Mouse (Mus musculus) forebrain, embryonic 10.5 days (tissue): ENCODE measurements at regions not wholly inside any gene's neighbourhood (a gene's known extent, or its start where the extent isn't known, plus 50 kb on each side); places are given as distances from the start of the nearest gene placed in this dataset.

Source experiments
- DNase-seq: peaks from one replicate; pipeline ENCODE4 v3.0.0-alpha.2; 2017; ENCODE audit warnings: low spot score; ENCODE audit errors: extremely low spot score
- H3K27ac ChIP-seq: fragments of 300-500 bp; sonication (generic); 2 replicates; pipeline ENCODE4 v1.5.1; 2016; ENCODE audit warnings: mild to moderate bottlenecking
- H3K27me3 ChIP-seq: fragments of 300-500 bp; sonication (generic); 2 replicates; pipeline ENCODE4 v1.6.1; 2016; ENCODE audit warnings: mild to moderate bottlenecking; ENCODE audit not compliant: poor library complexity, severe bottlenecking
- H3K36me3 ChIP-seq: fragments of 300-500 bp; sonication (generic); replicated peaks from 2 replicates; pipeline ENCODE4 v1.6.1; 2016; ENCODE audit warnings: mild to moderate bottlenecking, moderate library complexity
- H3K4me1 ChIP-seq: fragments of 300-500 bp; sonication (generic); 2 replicates; pipeline ENCODE4 v1.6.1; 2016
- H3K4me3 ChIP-seq: fragments of 300-500 bp; sonication (generic); 2 replicates; pipeline ENCODE4 v1.5.1; 2016; ENCODE audit warnings: mild to moderate bottlenecking, moderate library complexity
- H3K9me3 ChIP-seq: fragments of 300-500 bp; sonication (generic); 2 replicates; pipeline ENCODE4 v1.6.1; 2016; ENCODE audit warnings: mild to moderate bottlenecking, moderate library complexity
- WGBS: fragments of 180-500 bp; shearing (Covaris S2); methylation state at CpG from one replicate; pipeline ENCODE4 v1.1.7; 2016; 5-methylcytosine and 5-hydroxymethylcytosine counted together

- no peak for DNase-seq
- peak overlapping the region; percentile 53 for H3K4me3 ChIP-seq
- H3K27me3 ChIP-seq, result peaks cover 66% of the 10 kb centered on the region
- H3K9me3 ChIP-seq, result no peaks in the 10 kb centered on the region
- no peak overlapping the region for H3K27ac ChIP-seq
- H3K4me1 ChIP-seq, result peaks cover 9% of the 10 kb centered on the region
- H3K36me3 ChIP-seq, result no peaks in the 10 kb centered on the region
- WGBS, result 12% methylated on average over 10 of the region's 10 CpGs
Measured at GRCm38 (mm10) chr4:89523423-89524259, 155.6 kb upstream of the Dmrta1 start.

- no peak overlapping the region for H3K4me3 ChIP-seq
- no peaks in the 10 kb centered on the region for H3K9me3 ChIP-seq
- DNase-seq, result no peak
- WGBS, result 89% methylated on average over 3 of the region's 3 CpGs
- no peak overlapping the region for H3K27ac ChIP-seq
- H3K4me1 ChIP-seq, result no peaks in the 10 kb centered on the region; the same call in 1 of the 2 replicates
- peaks cover 23% of the 10 kb centered on the region for H3K27me3 ChIP-seq
- H3K36me3 ChIP-seq, result no peaks in the 10 kb centered on the region
Measured at GRCm38 (mm10) chr4:89518027-89518426, 161.2 kb upstream of the Dmrta1 start.

- 63% methylated on average over 7 of the region's 7 CpGs for WGBS
Measured at GRCm38 (mm10) chr4:89515823-89516411, 163.3 kb upstream of the Dmrta1 start.

GRCm38 (mm10) chr4:89514981-89515380 lies 164.3 kb upstream of the Dmrta1 start:
- Histone ChIP-seq H3K27ac (no peak overlapping the region), H3K27me3 (0 out of 2 replicates have a peak, but pooled peaks cover 3% of the 10 kb centered on the region), H3K4me3 (no peak overlapping the region), H3K9me3 (no peaks in the 10 kb centered on the region), H3K36me3 (no peaks in the 10 kb centered on the region), H3K4me1 (no peaks in the 10 kb centered on the region; the same call in 1 of the 2 replicates)
- DNase-seq, result no peak
- 89% methylated on average over 7 of the region's 7 CpGs for WGBS

More at GRCm38 (mm10) chr4:89515823-89516411, 163.3 kb upstream of the Dmrta1 start:
- no peak overlapping the region for H3K27ac ChIP-seq
- H3K36me3 ChIP-seq, result no peaks in the 10 kb centered on the region
- no peak overlapping the region for H3K4me3 ChIP-seq
- no peaks in the 10 kb centered on the region; the same call in 1 of the 2 replicates for H3K4me1 ChIP-seq
- 0 out of 2 replicates have a peak, but pooled peaks cover 5% of the 10 kb centered on the region for H3K27me3 ChIP-seq
- DNase-seq, result no peak
- no peaks in the 10 kb centered on the region for H3K9me3 ChIP-seq

GRCm38 (mm10) chr4:89510593-89510992 lies 168.6 kb upstream of the Dmrta1 start:
- H3K36me3 ChIP-seq, result no peaks in the 10 kb centered on the region
- 90% methylated on average over 5 of the region's 5 CpGs for WGBS
- no peaks in the 10 kb centered on the region for H3K27me3 ChIP-seq

GRCm38 (mm10) chr4:89509655-89510391 lies 169.4 kb upstream of the Dmrta1 start:
- Histone ChIP-seq H3K4me3 (no peak overlapping the region), H3K9me3 (no peaks in the 10 kb centered on the region), H3K4me1 (peaks cover 14% of the 10 kb centered on the region), H3K27ac (no peak overlapping the region), H3K27me3 (no peaks in the 10 kb centered on the region), H3K36me3 (no peaks in the 10 kb centered on the region)
- no peak for DNase-seq
- WGBS, result 89% methylated on average over 13 of the region's 13 CpGs

More at GRCm38 (mm10) chr4:89510593-89510992, 168.6 kb upstream of the Dmrta1 start:
- no peak for DNase-seq
- Histone ChIP-seq H3K9me3 (no peaks in the 10 kb centered on the region), H3K27ac (no peak overlapping the region), H3K4me1 (peaks cover 9% of the 10 kb centered on the region), H3K4me3 (no peak overlapping the region)

GRCm38 (mm10) chr4:89508103-89508763 lies 171.0 kb upstream of the Dmrta1 start:
- no peak for DNase-seq
- 48% methylated on average over 6 of the region's 6 CpGs for WGBS
- Histone ChIP-seq H3K27me3 (no peaks in the 10 kb centered on the region), H3K4me1 (peaks cover 14% of the 10 kb centered on the region), H3K27ac (no peak overlapping the region), H3K9me3 (no peaks in the 10 kb centered on the region), H3K4me3 (no peak overlapping the region), H3K36me3 (no peaks in the 10 kb centered on the region)

GRCm38 (mm10) chr4:89505368-89505819 lies 173.8 kb upstream of the Dmrta1 start:
- no peaks in the 10 kb centered on the region for H3K36me3 ChIP-seq
- H3K27ac ChIP-seq, result no peak overlapping the region
- no peaks in the 10 kb centered on the region for H3K9me3 ChIP-seq
- no peak overlapping the region for H3K4me3 ChIP-seq
- peaks cover 14% of the 10 kb centered on the region for H3K4me1 ChIP-seq
- no peak for DNase-seq
- H3K27me3 ChIP-seq, result no peaks in the 10 kb centered on the region
- WGBS, result 47% methylated on average over 6 of the region's 6 CpGs

GRCm38 (mm10) chr4:89500232-89500631 lies 179.0 kb upstream of the Dmrta1 start:
- no peaks in the 10 kb centered on the region for H3K9me3 ChIP-seq
- 70% methylated on average over 4 of the region's 4 CpGs for WGBS
- H3K4me3 ChIP-seq, result no peak overlapping the region
- H3K27me3 ChIP-seq, result no peaks in the 10 kb centered on the region
- no peak overlapping the region for H3K27ac ChIP-seq
- DNase-seq, result no peak
- peaks cover 1% of the 10 kb centered on the region; the same call in 1 of the 2 replicates for H3K4me1 ChIP-seq
- no peaks in the 10 kb centered on the region for H3K36me3 ChIP-seq

- no peaks in the 10 kb centered on the region for H3K27me3 ChIP-seq
- no peak overlapping the region for H3K27ac ChIP-seq
- no peak for DNase-seq
- no peaks in the 10 kb centered on the region for H3K4me1 ChIP-seq
- WGBS, result 92% methylated on average over 8 of the region's 8 CpGs
- H3K36me3 ChIP-seq, result no peaks in the 10 kb centered on the region
- H3K9me3 ChIP-seq, result no peaks in the 10 kb centered on the region
- no peak overlapping the region for H3K4me3 ChIP-seq
Measured at GRCm38 (mm10) chr4:89490947-89491346, 180.1 kb upstream of the Cdkn2b start.

GRCm38 (mm10) chr4:89487416-89488165 lies 176.8 kb upstream of the Cdkn2b start:
- Histone ChIP-seq H3K4me3 (no peak overlapping the region), H3K9me3 (no peaks in the 10 kb centered on the region), H3K27me3 (no peaks in the 10 kb centered on the region), H3K27ac (no peak overlapping the region), H3K36me3 (no peaks in the 10 kb centered on the region), H3K4me1 (no peaks in the 10 kb centered on the region)
- DNase-seq, result no peak
- WGBS, result 87% methylated on average over 5 of the region's 5 CpGs

- no peak for DNase-seq
- 87% methylated on average over 4 of the region's 4 CpGs for WGBS
- H3K4me3 ChIP-seq, result no peak overlapping the region
- H3K27ac ChIP-seq, result no peak overlapping the region
- no peaks in the 10 kb centered on the region for H3K36me3 ChIP-seq
- no peaks in the 10 kb centered on the region for H3K27me3 ChIP-seq
- no peaks in the 10 kb centered on the region for H3K4me1 ChIP-seq
- H3K9me3 ChIP-seq, result no peaks in the 10 kb centered on the region
Measured at GRCm38 (mm10) chr4:89486963-89487362, 176.1 kb upstream of the Cdkn2b start.
